Mouse (Mus musculus) right cerebral cortex, postnatal 4 days (tissue): ENCODE measurements at regions not wholly inside any gene's neighbourhood (a gene's known extent, or its start where the extent isn't known, plus 50 kb on each side); places are given as distances from the start of the nearest gene placed in this dataset.
"Not testable (repeated sequence)": the region's sequence is repeated elsewhere in the genome, so short reads cannot be mapped to it uniquely, and the experiment has no call there.

Experiments used
- DNase-seq: peaks from one replicate; pipeline ENCODE4 v3.0.0-alpha.2; 2022

- DNase-seq, result peak; percentile 84
These were observed 74.1 kb upstream of the Diaph3 start for GRCm38 (mm10) chr14:87215099-87215498.

DNA sequence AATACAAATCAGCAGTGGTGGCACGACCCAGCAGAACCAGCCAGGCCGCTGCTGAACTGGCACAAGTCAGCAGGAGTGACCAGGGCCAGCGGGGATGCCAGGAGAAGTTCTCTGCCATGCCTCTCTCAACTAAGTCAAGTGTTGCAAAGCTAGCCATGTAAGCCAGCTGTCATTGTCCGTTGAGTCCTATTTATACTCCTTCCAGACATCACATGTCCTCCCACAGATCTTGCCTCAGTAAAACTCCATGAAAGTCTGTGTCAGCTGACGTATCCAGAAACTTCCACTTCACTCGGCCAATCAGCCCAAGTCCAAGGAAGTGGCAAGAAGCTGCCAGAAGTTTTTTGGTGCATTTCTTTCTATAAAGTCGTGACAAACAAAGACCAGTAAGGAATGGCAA, 76.0 kb upstream of the Diaph3 start:
- DNase-seq, result no peak

DNA sequence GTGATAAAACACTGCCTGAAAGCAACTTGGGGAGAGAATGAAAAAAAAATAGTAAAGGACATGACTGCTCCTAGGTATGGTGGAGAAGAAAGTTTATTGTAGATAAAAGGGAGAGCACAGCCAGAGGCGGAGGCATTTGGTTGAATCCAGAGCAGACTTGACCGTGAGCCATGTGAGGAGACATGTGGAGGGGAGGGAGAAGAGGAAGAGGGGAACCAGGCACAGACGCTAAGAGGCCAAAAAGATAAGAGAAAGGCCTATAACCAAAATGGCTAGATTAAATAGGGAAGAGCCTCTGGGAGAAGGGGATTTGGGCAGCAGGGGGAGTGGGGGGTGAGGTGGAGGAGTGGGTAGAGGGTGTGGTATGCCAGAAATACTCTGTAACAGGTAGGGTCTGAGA, 78.9 kb upstream of the Diaph3 start:
- no peak for DNase-seq

DNA sequence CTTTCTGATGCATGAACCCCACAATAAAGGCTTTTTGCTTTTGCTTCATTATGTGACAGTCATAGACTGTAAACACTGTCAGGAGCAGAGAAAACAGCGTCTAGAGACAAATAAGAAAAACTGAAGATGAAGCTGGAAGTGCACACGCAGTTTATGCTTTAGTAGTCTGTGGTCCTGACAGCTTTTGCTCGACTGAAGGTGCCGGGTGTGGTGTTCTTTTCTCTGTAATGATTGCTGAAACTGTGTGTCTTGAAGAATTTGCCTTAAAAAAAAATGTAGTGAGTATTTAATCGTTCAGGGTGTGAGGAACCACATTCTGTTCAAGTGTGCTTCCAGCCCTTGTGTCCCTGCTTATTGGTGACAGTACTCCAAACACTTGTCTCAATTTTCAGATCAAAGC, 83.8 kb upstream of the Diaph3 start:
- no peak for DNase-seq

DNA sequence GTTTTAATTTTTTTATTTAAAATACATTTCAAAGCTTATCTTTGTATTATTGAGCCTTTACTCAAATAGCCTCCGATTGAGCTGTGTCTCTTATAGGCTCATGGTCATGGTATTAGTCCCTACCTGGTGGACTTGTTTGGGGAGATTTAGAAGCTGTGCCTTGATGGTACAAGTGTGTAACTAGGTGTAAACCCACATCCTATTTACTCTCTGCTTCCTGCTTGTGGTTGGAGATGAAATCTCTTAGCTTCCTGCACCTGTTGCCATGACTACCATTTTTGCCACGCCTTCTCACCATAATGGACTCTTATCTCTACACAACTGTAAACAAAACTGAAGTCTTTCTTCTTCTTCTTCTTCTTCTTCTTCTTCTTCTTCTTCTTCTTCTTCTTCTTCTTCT, 108.2 kb upstream of the Diaph3 start:
- DNase-seq, result no peak

DNA sequence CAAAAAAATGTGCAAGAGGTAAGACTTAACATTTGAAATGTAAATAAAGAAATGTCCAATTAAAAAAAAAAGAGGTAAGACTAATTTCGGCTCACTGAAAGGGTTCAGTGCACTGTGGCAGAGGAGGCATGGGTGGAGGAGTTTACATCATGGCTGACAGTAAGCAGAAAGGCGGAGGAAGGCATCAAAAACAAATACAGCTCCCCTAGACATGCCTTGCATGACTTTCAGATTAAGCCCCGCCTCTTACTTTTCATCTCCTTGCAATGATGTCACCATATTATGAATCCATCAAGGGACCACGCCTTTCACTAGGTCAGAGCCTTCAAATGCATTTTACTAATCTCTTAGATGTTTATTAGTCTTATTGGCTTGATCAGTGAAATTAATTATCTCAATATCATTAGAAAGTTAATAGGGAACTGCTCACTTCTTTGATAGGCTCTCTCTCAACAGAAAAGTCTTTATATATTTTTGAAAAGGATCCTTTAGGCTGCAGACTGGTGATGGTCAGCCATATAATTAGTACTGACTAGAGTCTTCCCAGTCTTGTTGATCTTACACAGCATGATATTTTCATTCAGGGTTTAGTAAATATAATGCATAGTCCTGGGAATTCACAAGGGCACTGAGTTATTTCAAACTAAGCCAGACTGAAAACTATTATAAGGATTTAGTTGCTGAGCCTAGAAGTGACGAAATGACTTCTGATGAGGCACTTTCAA, 114.6 kb upstream of the Diaph3 start:
- DNase-seq, result no peak

GRCm38 (mm10) chr14:87261726-87262125, 120.7 kb upstream of the Diaph3 start:
- no peak for DNase-seq

DNA sequence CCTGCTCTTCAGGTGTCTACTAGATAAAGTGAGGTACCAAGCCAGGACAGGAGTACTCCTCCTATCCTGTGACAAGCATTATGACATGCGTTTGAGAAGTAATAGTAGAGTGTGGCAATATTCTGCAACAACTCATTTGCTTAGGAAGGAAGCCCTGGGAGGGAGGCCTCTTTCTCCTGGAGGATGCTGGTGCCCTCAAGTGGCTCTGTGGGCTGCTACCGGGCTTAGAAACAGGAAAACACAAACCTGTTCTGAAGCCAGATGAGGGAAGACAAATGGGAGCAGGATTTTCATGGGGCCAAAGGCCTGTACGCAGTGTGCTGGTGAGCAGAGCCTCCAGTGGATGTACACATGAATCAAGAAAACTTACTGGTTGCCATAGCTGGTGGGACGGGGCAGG, 123.8 kb upstream of the Diaph3 start:
- DNase-seq, result no peak

DNA sequence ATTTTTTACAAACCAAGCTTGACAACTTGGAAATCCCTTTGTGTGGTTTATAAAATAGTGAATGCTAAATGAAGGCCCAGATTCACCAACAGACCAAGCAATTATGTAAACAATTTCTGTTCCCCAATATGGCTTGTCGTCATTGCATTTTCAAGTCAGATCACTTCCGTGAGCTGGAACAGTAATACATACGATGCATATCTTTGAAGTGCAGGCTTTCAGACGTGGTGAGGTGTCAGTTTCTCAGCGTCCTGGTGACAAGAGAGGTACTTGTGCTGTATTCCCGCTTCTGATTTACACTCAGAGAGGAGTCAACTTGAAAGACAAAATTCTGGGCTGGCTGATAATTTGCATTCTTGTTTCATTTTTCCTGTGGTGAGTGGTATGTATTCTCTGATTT, 125.3 kb upstream of the Diaph3 start:
- no peak for DNase-seq

DNA sequence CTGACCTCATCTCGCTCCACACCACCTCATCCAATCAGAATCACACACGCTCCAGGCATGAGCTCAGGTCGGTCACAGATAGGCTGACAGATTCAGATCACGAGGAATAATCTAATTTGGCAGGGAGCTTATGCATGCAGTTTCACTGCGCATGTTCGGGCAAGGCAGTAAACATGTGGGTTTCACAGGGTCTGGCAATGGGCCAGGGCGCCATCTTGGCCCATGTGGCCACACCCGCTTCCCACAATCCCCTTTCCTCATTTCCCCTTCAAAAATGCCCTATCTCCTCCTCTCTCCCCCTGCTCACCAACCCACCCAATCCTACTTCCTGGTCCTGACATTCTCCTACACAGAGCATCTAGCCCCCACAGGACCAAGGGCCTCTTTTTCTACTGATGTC, 127.2 kb upstream of the Tdrd3 start:
- not testable (repeated sequence) for DNase-seq

GRCm38 (mm10) chr14:87289708-87290243, 126.7 kb upstream of the Tdrd3 start:
- DNase-seq, result no peak

DNA sequence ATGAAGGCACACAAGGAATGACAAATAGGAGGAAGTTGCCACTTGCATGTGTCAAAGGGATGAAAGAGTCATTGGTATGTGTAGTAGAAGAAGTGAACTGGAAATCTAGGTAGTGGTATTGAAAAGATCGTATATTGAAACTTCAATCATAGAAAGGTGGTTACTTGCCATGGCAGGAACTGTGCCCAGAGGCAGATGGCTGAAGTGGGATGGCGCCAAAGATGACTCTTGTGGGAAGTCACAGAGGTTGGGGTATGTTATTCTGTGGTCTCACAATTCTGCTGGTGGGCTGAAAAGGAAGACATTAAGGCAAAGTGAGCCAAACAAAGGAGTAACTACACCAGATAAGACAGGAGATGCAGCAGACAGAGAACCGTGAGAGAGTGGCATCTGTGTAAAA, 121.2 kb upstream of the Tdrd3 start:
- no peak for DNase-seq

DNA sequence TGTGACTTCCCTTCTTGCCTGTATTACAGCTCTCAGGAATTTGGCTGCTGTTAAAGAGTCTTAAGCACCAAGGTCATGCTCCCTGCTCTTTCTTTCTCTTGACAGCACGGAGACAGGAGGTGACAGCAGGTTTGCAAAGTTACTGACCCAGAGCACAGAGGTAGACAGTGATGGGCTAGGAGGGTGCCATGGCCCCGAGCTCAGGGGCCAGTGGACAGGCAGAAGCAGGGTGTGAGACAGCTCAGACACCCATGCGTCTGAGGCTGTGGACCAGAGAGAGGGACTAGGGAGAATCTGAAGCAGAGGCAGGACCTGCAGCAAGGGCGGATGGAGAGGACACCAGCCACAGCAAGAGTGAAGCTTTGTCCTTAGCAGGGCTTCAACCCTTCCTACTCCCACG, 119.3 kb upstream of the Tdrd3 start:
- DNase-seq, result no peak

DNA sequence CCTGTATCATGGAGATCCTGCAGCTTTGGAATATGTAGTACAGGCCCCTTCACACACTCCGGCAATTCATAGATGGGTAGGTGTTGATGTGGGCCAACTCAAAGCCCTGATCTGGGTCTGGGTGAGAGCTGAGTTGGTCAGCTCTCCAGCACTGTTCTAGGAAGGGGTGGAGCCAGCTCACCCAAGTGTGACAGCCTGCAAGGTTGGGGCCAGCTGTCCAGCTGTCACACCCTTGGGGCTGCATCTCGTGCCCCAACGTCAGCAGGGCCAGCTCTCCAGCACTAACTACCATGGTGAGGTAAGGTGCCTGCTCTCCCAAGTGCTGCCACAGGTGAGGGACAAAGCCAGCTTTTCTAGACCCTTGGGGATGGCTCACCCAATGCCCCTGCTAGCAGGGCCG, 115.6 kb upstream of the Tdrd3 start:
- DNase-seq, result no peak

GRCm38 (mm10) chr14:87301564-87301963, 114.9 kb upstream of the Tdrd3 start:
- no peak for DNase-seq

DNA sequence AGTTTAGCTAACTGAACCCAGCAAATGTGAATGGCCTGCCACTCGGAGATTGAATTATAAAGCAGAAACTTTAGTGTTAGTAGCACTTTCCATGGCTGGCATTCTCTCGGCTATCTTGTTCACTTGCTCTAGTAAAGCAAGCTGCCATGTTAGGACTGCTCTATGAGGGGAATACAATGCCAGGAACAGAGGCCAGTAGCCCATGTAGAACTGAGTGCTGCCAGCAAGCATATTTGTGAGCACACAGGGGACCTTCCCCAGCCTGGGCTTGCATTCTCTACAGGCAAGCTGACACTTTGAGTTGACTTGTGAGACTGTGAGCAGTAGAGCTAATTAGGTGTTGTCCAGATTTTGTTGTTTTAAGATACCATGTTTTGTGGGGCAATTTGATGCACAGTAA, 111.0 kb upstream of the Tdrd3 start:
- DNase-seq, result no peak

GRCm38 (mm10) chr14:87306011-87306410, 110.4 kb upstream of the Tdrd3 start:
- no peak for DNase-seq

- DNase-seq, result no peak
These were observed 108.4 kb upstream of the Tdrd3 start for GRCm38 (mm10) chr14:87308016-87308415.

- no peak for DNase-seq
These were observed 104.1 kb upstream of the Tdrd3 start for GRCm38 (mm10) chr14:87312318-87312717.

DNA sequence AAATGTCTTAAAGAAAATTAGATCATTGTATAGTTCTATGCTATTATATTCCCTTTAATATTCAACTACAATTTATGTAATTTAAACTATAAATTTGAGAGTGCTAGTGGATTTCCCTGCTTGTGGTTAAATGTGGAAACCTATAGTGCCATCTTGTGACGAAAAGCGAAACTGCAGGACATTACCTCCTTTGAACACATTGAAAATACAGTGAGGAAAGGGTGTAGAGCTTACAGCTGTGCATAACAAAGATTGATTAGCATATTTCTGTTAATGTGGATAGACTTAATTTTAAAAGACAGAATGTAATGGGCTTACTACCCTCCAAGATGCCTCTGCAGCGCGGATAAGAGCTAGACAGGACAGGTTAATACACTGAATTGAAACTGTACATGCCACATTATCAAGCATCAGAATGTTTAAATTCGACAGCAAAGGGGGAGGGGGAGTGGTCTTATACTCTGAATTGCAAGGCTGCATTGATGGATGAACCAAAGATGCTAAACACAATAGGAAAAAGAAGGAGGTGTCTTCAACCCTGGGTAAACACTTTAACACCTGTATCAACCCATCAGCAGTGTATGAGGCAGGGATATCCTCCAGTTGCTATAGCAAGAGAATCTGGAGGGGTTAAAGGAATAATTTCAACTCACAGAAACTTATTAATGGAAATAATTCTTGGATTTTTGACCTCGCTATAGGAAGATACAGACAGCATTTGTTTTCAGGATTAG, 101.3 kb upstream of the Tdrd3 start:
- DNase-seq, result peak; percentile 76

GRCm38 (mm10) chr14:87327841-87328240, 88.6 kb upstream of the Tdrd3 start:
- no peak for DNase-seq

GRCm38 (mm10) chr14:87337950-87338526, 78.4 kb upstream of the Tdrd3 start:
- DNase-seq, result peak; percentile 3

- no peak for DNase-seq
These were observed 71.9 kb upstream of the Tdrd3 start for GRCm38 (mm10) chr14:87344540-87344939.

DNA sequence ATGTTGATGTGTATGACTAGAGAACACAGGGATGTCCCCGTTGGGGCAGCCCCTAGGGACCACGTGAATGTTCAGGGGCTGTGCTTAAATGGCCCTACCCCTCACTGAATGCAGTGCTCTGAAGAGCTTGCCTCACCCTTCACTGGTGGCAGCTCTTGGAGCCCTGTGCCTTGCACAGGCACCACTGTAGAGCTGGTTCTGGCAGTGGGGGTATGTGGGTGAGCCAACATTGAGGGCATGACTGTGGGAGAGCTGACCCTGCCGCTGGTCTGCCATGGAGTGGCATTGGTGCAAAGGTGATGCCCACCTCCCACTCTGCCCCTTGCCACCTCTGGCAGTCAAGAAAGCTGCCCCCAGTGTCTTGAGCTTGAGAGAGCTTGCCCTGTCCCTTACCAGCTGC, 69.6 kb upstream of the Tdrd3 start:
- no peak for DNase-seq
